Mouse (Mus musculus) limb, embryonic 15.5 days (tissue): ENCODE measurements around the gene Rae1. TPM values are rescaled to one million over a fixed set of nuclear protein-coding genes. Genes with fewer than 3 reads are reported as not detected.

ENCODE experiments used
- ATAC-seq: fragments of 200-750 bp; cut with Nextera tagmentation; 2 replicates; pipeline ENCODE4 v1.8.0; 2017; ENCODE audit warnings: low read depth, moderate TSS enrichment; ENCODE audit not compliant: insufficient number of reproducible peaks, low FRiP score, low TSS enrichment
- H3K27ac ChIP-seq: fragments of 300-500 bp; sonication (generic); 2 replicates; pipeline ENCODE4 v1.5.1; 2015; ENCODE audit warnings: moderate library complexity, mild to moderate bottlenecking, inconsistent platforms
- H3K27me3 ChIP-seq: fragments of 300-500 bp; sonication (generic); 2 replicates; pipeline ENCODE4 v1.6.1; 2015; ENCODE audit warnings: inconsistent platforms
- H3K36me3 ChIP-seq: fragments of 300-500 bp; sonication (generic); 2 replicates; pipeline ENCODE4 v1.6.1; 2015; ENCODE audit warnings: inconsistent platforms
- H3K4me1 ChIP-seq: fragments of 300-500 bp; sonication (generic); 2 replicates; pipeline ENCODE4 v1.6.1; 2015; ENCODE audit warnings: inconsistent platforms
- H3K4me2 ChIP-seq: fragments of 300-500 bp; sonication (generic); 2 replicates; pipeline ENCODE4 v1.6.1; 2015; ENCODE audit warnings: mild to moderate bottlenecking, inconsistent platforms
- H3K4me3 ChIP-seq: fragments of 300-500 bp; sonication (generic); 2 replicates; pipeline ENCODE4 v1.5.1; 2015; ENCODE audit warnings: mild to moderate bottlenecking, inconsistent platforms
- H3K9ac ChIP-seq: fragments of 300-500 bp; sonication (generic); 2 replicates; pipeline ENCODE4 v1.6.1; 2015; ENCODE audit warnings: inconsistent platforms
- H3K9me3 ChIP-seq: fragments of 300-500 bp; sonication (generic); 2 replicates; pipeline ENCODE4 v1.6.1; 2016; ENCODE audit warnings: inconsistent platforms
- WGBS: fragments of 180-500 bp; shearing (Covaris S2); methylation state at CpG from one replicate; pipeline ENCODE4 v1.1.7; 2015; 5-methylcytosine and 5-hydroxymethylcytosine counted together
- polyA plus RNA-seq: library from polyadenylated mRNA; unstranded; fragments of >200 nt; fragmentation: Nextera tagmentation; extraction: Ambion mirVana; gene quantifications from 2 replicates; pipeline ENCODE4 v1.2.1, GENCODE M21; 2015

Gene Rae1
- 112 and 115 TPM in 2 replicates for polyA plus RNA-seq

DNA sequence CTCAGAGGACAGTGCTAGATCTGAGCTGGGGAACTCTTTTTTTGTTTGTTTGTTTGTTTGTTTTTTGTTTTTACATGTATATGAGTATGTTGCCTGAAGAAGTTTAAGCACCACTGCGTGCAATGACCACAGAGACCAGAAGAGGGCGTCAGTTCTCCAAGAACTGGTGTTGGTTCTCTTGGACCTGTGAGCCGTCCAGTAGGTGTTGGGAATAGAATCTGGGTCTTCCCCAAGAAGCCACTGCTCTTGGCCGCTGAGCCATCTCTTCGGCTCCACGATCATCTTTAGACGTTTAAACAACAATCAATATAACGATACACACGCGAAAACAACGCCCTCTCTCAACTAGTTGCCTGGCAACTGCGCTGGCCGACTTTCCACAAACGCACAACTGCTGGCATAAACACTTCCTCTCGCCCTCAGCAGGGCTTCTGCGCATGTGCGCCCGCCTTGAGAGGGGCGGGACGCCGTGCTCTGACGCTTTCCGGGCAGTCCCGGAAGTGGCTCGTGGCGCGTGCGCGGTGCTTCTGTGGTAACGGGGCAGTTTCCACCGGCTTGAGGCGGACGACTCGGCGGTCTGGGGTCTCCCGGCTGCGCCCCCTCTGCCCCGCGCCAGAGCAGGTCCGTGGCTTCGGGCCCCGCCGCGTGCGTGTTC, at the start of gene Rae1:
Gene Rae1 (plus strand): TSS at position 488 of the 655 bp plus-strand sequence.
- peaks cover 22% of the 10 kb centered on the region for H3K4me1 ChIP-seq
- H3K9me3 ChIP-seq, result no peaks in the 10 kb centered on the region
- ATAC-seq, result peak; percentile 94
- peak within 1 kb of the TSS; percentile 72 for H3K4me2 ChIP-seq
- H3K27me3 ChIP-seq, result no peaks in the 10 kb centered on the region
- peak within 1 kb of the TSS; percentile 96 for H3K9ac ChIP-seq
- peak within 1 kb of the TSS; percentile 92 for H3K27ac ChIP-seq
- under 1% methylated on average over 44 of the region's 45 CpGs for WGBS
- H3K4me3 ChIP-seq, result peak within 1 kb of the TSS; percentile 96
- H3K36me3 ChIP-seq, result peaks cover 25% of the 10 kb centered on the region

DNA sequence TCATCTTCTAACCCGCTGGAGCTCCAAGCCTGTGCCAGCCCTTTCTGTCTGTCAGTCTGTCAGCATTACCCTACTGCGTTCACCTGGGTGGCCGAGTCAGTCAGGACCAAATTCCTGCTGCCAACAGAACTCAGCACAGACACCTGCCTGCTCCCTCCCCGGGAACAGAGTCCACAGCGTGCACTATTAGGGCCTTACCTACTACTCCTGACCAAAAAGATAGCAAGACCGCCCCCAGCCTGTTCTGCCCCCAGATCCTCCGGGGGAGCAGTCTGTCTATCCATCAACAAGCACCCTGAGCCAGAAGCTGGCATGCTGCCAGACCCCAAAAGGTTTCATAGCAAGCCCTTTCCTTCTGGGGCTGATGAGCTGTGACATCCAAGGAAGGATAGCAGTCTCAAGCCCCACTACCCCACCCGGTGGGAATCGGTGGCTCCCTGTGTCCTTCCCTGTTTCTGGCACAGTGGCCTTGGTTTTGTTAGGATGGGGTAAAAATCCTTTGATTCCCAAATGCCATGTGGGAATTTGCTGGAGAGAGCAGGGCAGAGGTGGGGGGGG, 49.7 kb upstream of the Rae1 start:
- Histone ChIP-seq H3K9ac (no peak overlapping the region), H3K27ac (no peak overlapping the region), H3K36me3 (no peaks in the 10 kb centered on the region), H3K4me2 (no peak overlapping the region), H3K27me3 (no peaks in the 10 kb centered on the region), H3K9me3 (no peaks in the 10 kb centered on the region), H3K4me3 (no peak overlapping the region), H3K4me1 (peaks cover 14% of the 10 kb centered on the region)
- no peak for ATAC-seq
- 55% methylated on average over 9 of the region's 9 CpGs for WGBS

- H3K4me1 ChIP-seq, result peaks cover 14% of the 10 kb centered on the region
- WGBS, result 20% methylated on average over 11 of the region's 11 CpGs
- H3K27ac ChIP-seq, result no peak overlapping the region
- H3K36me3 ChIP-seq, result no peaks in the 10 kb centered on the region
- H3K4me3 ChIP-seq, result no peak overlapping the region
- no peak overlapping the region for H3K4me2 ChIP-seq
- no peaks in the 10 kb centered on the region for H3K9me3 ChIP-seq
- H3K9ac ChIP-seq, result no peak overlapping the region
- no peaks in the 10 kb centered on the region for H3K27me3 ChIP-seq
- no peak for ATAC-seq
Measured at GRCm38 (mm10) chr2:172950722-172951121, 49.2 kb upstream of the Rae1 start.

GRCm38 (mm10) chr2:172951976-172952375, 47.9 kb upstream of the Rae1 start:
- no peaks in the 10 kb centered on the region for H3K27me3 ChIP-seq
- 79% methylated on average over 2 of the region's 2 CpGs for WGBS
- no peak overlapping the region for H3K9ac ChIP-seq
- no peak overlapping the region for H3K4me3 ChIP-seq
- H3K27ac ChIP-seq, result no peak overlapping the region
- H3K4me1 ChIP-seq, result peaks cover 14% of the 10 kb centered on the region
- ATAC-seq, result no peak
- 0 out of 2 replicates have a peak, but pooled peaks cover 8% of the 10 kb centered on the region for H3K9me3 ChIP-seq
- no peak overlapping the region for H3K4me2 ChIP-seq
- H3K36me3 ChIP-seq, result no peaks in the 10 kb centered on the region

- Histone ChIP-seq H3K4me3 (no peak overlapping the region), H3K36me3 (no peaks in the 10 kb centered on the region), H3K4me1 (peaks cover 9% of the 10 kb centered on the region; the same call in 1 of the 2 replicates), H3K9me3 (peaks cover 8% of the 10 kb centered on the region; the same call in 1 of the 2 replicates), H3K4me2 (no peak overlapping the region), H3K27ac (0 out of 2 replicates have a peak overlapping the region, but pooled peaks have one; percentile 17), H3K27me3 (no peaks in the 10 kb centered on the region), H3K9ac (no peak overlapping the region)
- ATAC-seq, result 0 out of 2 replicates have a peak, but pooled peaks have one; percentile 17
- WGBS, result 26% methylated on average over 5 of the region's 5 CpGs
Measured at GRCm38 (mm10) chr2:172958579-172958978, 41.3 kb upstream of the Rae1 start.

DNA sequence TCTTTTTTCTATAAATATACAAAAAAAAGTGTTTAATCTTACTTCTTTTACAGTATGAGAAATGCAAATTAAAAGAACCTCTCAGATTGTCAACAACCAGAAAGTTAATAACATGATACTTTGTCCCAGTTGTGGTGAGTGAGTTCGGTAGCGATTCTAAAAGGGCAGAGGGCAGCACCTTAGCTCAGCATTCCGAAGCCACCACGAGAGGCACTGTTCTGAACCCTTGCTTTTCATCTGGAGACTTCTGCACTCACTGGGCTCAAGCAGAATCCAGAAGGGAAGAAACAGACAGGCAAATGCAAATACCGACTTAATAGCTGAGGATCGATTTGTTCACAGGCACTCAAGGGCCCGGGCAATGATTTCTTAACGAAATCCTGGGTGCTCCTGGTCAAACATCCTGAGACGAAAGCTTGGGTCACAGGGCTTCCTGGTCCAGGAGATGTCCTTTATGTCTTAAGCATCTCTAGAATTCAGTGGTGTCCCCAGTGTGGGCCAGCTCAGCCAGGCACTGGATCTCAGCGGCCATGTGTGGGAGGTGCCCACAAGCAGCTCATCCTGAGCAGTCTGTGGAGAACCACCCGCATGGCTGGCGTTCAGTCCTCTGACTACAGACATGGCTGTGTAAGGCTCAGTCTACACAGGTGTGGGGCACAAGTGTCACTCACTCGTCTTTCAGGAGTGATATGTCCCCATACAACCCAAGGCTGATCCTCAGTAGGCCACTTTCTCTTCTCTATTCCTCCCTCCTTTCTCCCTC, 40.7 kb upstream of the Rae1 start:
- H3K4me2 ChIP-seq, result no peak overlapping the region
- peaks cover 8% of the 10 kb centered on the region; the same call in 1 of the 2 replicates for H3K9me3 ChIP-seq
- no peak for ATAC-seq
- H3K4me3 ChIP-seq, result no peak overlapping the region
- WGBS, result 50% methylated on average over 13 of the region's 13 CpGs
- H3K27me3 ChIP-seq, result no peaks in the 10 kb centered on the region
- H3K27ac ChIP-seq, result no peak overlapping the region
- peaks cover 9% of the 10 kb centered on the region; the same call in 1 of the 2 replicates for H3K4me1 ChIP-seq
- no peaks in the 10 kb centered on the region for H3K36me3 ChIP-seq
- no peak overlapping the region for H3K9ac ChIP-seq

GRCm38 (mm10) chr2:172960350-172960749, 39.6 kb upstream of the Rae1 start:
- H3K4me3 ChIP-seq, result no peak overlapping the region
- H3K27me3 ChIP-seq, result no peaks in the 10 kb centered on the region
- peaks cover 7% of the 10 kb centered on the region; the same call in 1 of the 2 replicates for H3K4me1 ChIP-seq
- H3K9me3 ChIP-seq, result peaks cover 8% of the 10 kb centered on the region; the same call in 1 of the 2 replicates
- WGBS, result 91% methylated on average over 3 of the region's 3 CpGs
- ATAC-seq, result no peak
- no peak overlapping the region for H3K27ac ChIP-seq
- no peak overlapping the region for H3K4me2 ChIP-seq
- H3K36me3 ChIP-seq, result no peaks in the 10 kb centered on the region
- no peak overlapping the region for H3K9ac ChIP-seq

- no peak for ATAC-seq
- no peak overlapping the region for H3K9ac ChIP-seq
- WGBS, result 72% methylated on average over 6 of the region's 6 CpGs
- H3K27ac ChIP-seq, result no peak overlapping the region
- peaks cover 5% of the 10 kb centered on the region; the same call in 1 of the 2 replicates for H3K9me3 ChIP-seq
- peaks cover 9% of the 10 kb centered on the region; the same call in 1 of the 2 replicates for H3K4me1 ChIP-seq
- no peak overlapping the region for H3K4me2 ChIP-seq
- H3K36me3 ChIP-seq, result no peaks in the 10 kb centered on the region
- H3K27me3 ChIP-seq, result no peaks in the 10 kb centered on the region
- H3K4me3 ChIP-seq, result no peak overlapping the region
Measured at GRCm38 (mm10) chr2:172961211-172961610, 38.7 kb upstream of the Rae1 start.

GRCm38 (mm10) chr2:172965249-172965648, 34.7 kb upstream of the Rae1 start:
- H3K27me3 ChIP-seq, result no peaks in the 10 kb centered on the region
- WGBS, result 40% methylated on average over 11 of the region's 11 CpGs
- no peak overlapping the region for H3K27ac ChIP-seq
- no peak overlapping the region for H3K4me2 ChIP-seq
- no peaks in the 10 kb centered on the region for H3K36me3 ChIP-seq
- 0 out of 2 replicates have a peak, but pooled peaks cover 4% of the 10 kb centered on the region for H3K4me1 ChIP-seq
- no peak for ATAC-seq
- no peaks in the 10 kb centered on the region; the same call in 1 of the 2 replicates for H3K9me3 ChIP-seq
- no peak overlapping the region for H3K4me3 ChIP-seq
- H3K9ac ChIP-seq, result no peak overlapping the region

DNA sequence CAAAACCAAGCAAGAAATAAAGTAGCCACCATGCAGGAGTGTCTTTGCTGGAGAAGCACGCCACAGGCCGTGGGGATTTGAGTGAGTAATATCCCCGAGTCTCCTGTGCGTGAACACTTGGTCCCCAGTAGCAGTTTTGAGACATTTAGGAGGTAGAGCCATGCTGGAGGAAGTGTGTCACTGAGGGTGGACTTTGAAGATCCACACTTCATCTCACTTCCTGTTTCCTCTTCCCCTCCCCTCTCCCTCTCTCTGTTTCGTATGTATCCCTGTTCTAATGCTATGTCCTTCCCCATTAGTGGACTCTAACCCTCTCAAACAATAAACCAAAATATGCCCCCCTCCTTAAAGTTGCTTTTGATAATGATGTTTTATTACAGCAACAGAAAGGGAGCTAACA, 33.4 kb upstream of the Rae1 start:
- Histone ChIP-seq H3K27ac (no peak overlapping the region), H3K36me3 (no peaks in the 10 kb centered on the region), H3K9me3 (no peaks in the 10 kb centered on the region), H3K9ac (no peak overlapping the region), H3K27me3 (no peaks in the 10 kb centered on the region), H3K4me2 (no peak overlapping the region), H3K4me3 (no peak overlapping the region), H3K4me1 (0 out of 2 replicates have a peak, but pooled peaks cover 4% of the 10 kb centered on the region)
- 83% methylated on average over 5 of the region's 5 CpGs for WGBS
- ATAC-seq, result no peak

- Histone ChIP-seq H3K9ac (no peak overlapping the region), H3K27ac (no peak overlapping the region), H3K27me3 (no peaks in the 10 kb centered on the region), H3K4me3 (no peak overlapping the region), H3K4me1 (peaks cover 7% of the 10 kb centered on the region), H3K4me2 (no peak overlapping the region), H3K36me3 (no peaks in the 10 kb centered on the region), H3K9me3 (no peaks in the 10 kb centered on the region)
- WGBS, result 77% methylated on average over 2 of the region's 2 CpGs
- ATAC-seq, result no peak
Measured at GRCm38 (mm10) chr2:172971865-172972264, 28.1 kb upstream of the Rae1 start.
